In the genomic region with DNA sequence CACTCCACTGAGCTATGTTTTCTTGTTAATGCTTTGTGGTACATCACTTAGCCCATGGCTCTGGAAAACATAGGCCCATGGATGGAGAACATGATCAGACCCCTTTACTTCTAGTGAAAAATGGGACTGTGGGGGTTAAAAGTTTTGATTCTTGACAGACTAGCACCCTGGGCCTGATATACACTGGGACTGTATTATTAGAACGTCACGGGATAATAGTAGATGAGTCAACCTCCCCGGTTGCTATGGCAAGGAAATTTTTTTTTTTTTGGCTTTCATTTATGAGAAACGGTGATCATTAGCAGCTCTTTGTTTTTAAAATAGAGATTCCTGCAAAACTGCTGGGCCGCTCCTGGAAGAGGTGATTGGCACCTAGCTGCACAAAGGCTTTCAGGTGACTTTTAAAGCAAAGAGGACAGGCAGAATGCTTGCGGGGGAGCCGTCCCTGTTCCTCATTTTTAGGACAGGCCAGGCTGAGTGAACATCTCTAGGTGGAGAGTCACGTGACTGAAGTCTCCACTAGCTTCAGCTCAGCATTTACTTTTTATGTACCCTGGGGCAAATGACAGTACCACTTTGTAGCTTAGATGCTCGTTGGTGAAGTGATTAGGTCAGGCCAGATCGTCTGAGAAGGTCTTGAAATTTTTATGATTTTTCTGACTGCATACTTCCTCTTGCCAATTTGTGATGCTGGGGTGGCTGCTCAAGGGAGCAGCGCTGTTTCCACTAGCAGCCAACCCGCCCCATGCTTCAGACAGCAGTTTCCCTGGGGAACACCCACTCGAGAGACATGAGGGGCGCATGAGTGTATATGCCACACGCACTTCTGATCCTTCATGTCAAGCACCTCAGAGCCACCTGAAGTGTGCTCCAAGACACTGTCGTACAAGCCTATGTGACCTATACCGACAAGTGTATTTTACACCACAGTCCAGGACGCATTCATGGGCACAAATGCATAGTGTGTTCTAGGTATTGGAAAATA, we compare ENCODE assay signal across 12 mouse cellular contexts. TPM values are rescaled to one million over a fixed set of nuclear protein-coding genes. Genes with fewer than 3 reads are reported as not detected.
DNase-seq lines count a peak whose midpoint lies in the region; ATAC-seq and TF ChIP-seq lines count a peak whose summit lies in the region.
"Had no signal": no experiment of that assay in that cellular context is flagged by ENCODE, and none has a peak within 500 bp of the region (broad histone marks: within the 10 kb centered on the region; RNA-seq: fewer than 3 reads in every experiment).

No protein-coding gene starts in this region.

- H3K4me2 ChIP-seq in forebrain, embryonic 14.5 days (ENCODE audit: low read length), result no peak overlapping the region
- H3K4me2 ChIP-seq in forebrain, embryonic 12.5 days, result no peak overlapping the region
- H3K4me2 ChIP-seq in lung, postnatal 0 days (replicated peaks; ENCODE audit: low read depth, low read length), result no peak overlapping the region
- H3K4me2 ChIP-seq in forebrain, embryonic 16.5 days (ENCODE audit: low read length), result no peak overlapping the region
- H3K4me2 ChIP-seq: liver, embryonic 11.5 days had no signal

- no peak overlapping the region for H3K9ac ChIP-seq in forebrain, embryonic 14.5 days (ENCODE audit: low read length)
- no peak overlapping the region for H3K9ac ChIP-seq in forebrain, embryonic 12.5 days
- no peak overlapping the region for H3K9ac ChIP-seq in lung, postnatal 0 days (replicated peaks; ENCODE audit: low read depth)
- H3K9ac ChIP-seq in forebrain, embryonic 16.5 days (replicated peaks; ENCODE audit: low read depth, low read length), result no peak overlapping the region

- H3K9me3 ChIP-seq in forebrain, embryonic 14.5 days (replicated peaks; ENCODE audit: control insufficient read depth, low read length), result no peaks in the 10 kb centered on the region
- no peaks in the 10 kb centered on the region for H3K9me3 ChIP-seq in forebrain, embryonic 12.5 days
- no peaks in the 10 kb centered on the region for H3K9me3 ChIP-seq in lung, postnatal 0 days (ENCODE audit: low read length)
- H3K9me3 ChIP-seq in forebrain, embryonic 16.5 days (ENCODE audit: control insufficient read depth, low read length), result no peaks in the 10 kb centered on the region

- ATAC-seq in forebrain, embryonic 14.5 days, result no peak
- ATAC-seq in forebrain, embryonic 12.5 days (ENCODE audit: low FRiP score), result no peak
- peak; percentile 62 for ATAC-seq in lung, postnatal 0 days
- peak; percentile 60; the same call in 1 of the 2 replicates for ATAC-seq in forebrain, embryonic 16.5 days

- DNase-seq in forebrain, embryonic 14.5 days (ENCODE audit: low spot score), result peak; percentile 54
- no peak for DNase-seq in lung, postnatal 0 days (ENCODE audit: low spot score)
- no peak for DNase-seq in lung, adult 18-20 months
- DNase-seq in gastrocnemius, postnatal 25 days, result no peak
- DNase-seq: adrenal gland, postnatal 25 days; kidney, postnatal 10 days; layer of hippocampus, adult 9-11 months had no signal

- peak overlapping the region; percentile 16; the same call in 1 of the 2 replicates for H3K27ac ChIP-seq in forebrain, embryonic 14.5 days (ENCODE audit: low read depth, low read length)
- H3K27ac ChIP-seq in forebrain, embryonic 12.5 days, result no peak overlapping the region
- H3K27ac ChIP-seq in lung, postnatal 0 days (ENCODE audit: low read length), result no peak overlapping the region
- H3K27ac ChIP-seq in forebrain, embryonic 16.5 days (ENCODE audit: low read length), result peak overlapping the region; percentile 71
- H3K27ac ChIP-seq in olfactory bulb, adult 2 months (ENCODE audit: insufficient read depth, low read depth, low read length), result peak overlapping the region; percentile 89

- TF ChIP-seq POLR2A in olfactory bulb, adult 2 months (IDR thresholded peaks at IDR 0.05; ENCODE audit: insufficient read depth, low read depth, low read length), result no peak

- H3K27me3 ChIP-seq in forebrain, embryonic 14.5 days (replicated peaks; ENCODE audit: control insufficient read depth, insufficient read depth, low read length), result no peaks in the 10 kb centered on the region
- no peaks in the 10 kb centered on the region; the same call in 1 of the 2 replicates for H3K27me3 ChIP-seq in forebrain, embryonic 12.5 days
- H3K27me3 ChIP-seq in lung, postnatal 0 days (replicated peaks; ENCODE audit: insufficient read depth, low read length), result peaks cover 22% of the 10 kb centered on the region
- no peaks in the 10 kb centered on the region for H3K27me3 ChIP-seq in forebrain, embryonic 16.5 days (replicated peaks; ENCODE audit: control insufficient read depth, insufficient read depth, low read length)

- no peaks in the 10 kb centered on the region for H3K36me3 ChIP-seq in forebrain, embryonic 14.5 days (ENCODE audit: control insufficient read depth, insufficient read depth, low read length)
- H3K36me3 ChIP-seq in forebrain, embryonic 12.5 days (replicated peaks), result no peaks in the 10 kb centered on the region
- H3K36me3 ChIP-seq in lung, postnatal 0 days (ENCODE audit: insufficient read depth, low read length), result no peaks in the 10 kb centered on the region
- H3K36me3 ChIP-seq in forebrain, embryonic 16.5 days (ENCODE audit: control insufficient read depth, insufficient read depth), result no peaks in the 10 kb centered on the region

- TF ChIP-seq CTCF in lung, postnatal 0 days (IDR thresholded peaks at IDR 0.05), result no peak
- TF ChIP-seq CTCF in olfactory bulb, adult 2 months (IDR thresholded peaks at IDR 0.05; ENCODE audit: insufficient read depth, low read depth, low read length), result no peak

- peaks cover 21% of the 10 kb centered on the region for H3K4me1 ChIP-seq in forebrain, embryonic 14.5 days (ENCODE audit: control insufficient read depth, insufficient read depth, low read length)
- peaks cover 24% of the 10 kb centered on the region; the same call in 1 of the 2 replicates for H3K4me1 ChIP-seq in forebrain, embryonic 12.5 days
- peaks cover 3% of the 10 kb centered on the region for H3K4me1 ChIP-seq in lung, postnatal 0 days (ENCODE audit: insufficient read depth, low read depth, low read length)
- H3K4me1 ChIP-seq in forebrain, embryonic 16.5 days (replicated peaks; ENCODE audit: control insufficient read depth, insufficient read depth, low read length), result peaks cover 41% of the 10 kb centered on the region
- H3K4me1 ChIP-seq in olfactory bulb, adult 2 months (ENCODE audit: control insufficient read depth, insufficient read depth, low read length), result peaks cover 21% of the 10 kb centered on the region

- TF ChIP-seq EP300 in lung, postnatal 0 days (IDR thresholded peaks at IDR 0.05), result no peak

- no peak overlapping the region for H3K4me3 ChIP-seq in forebrain, embryonic 14.5 days (ENCODE audit: low read depth, low read length)
- no peak overlapping the region for H3K4me3 ChIP-seq in forebrain, embryonic 12.5 days (replicated peaks)
- no peak overlapping the region for H3K4me3 ChIP-seq in lung, postnatal 0 days (ENCODE audit: low read depth, low read length)
- H3K4me3 ChIP-seq in forebrain, embryonic 16.5 days (replicated peaks; ENCODE audit: low read length), result no peak overlapping the region
- H3K4me3 ChIP-seq in olfactory bulb, adult 2 months (ENCODE audit: insufficient read depth, low read depth, low read length), result no peak overlapping the region

- WGBS in forebrain, embryonic 14.5 days, result 63% methylated on average over 18 of the region's 18 CpGs
- 67% methylated on average over 18 of the region's 18 CpGs for WGBS in forebrain, embryonic 12.5 days
- 56% methylated on average over 18 of the region's 18 CpGs for WGBS in lung, postnatal 0 days
- WGBS in forebrain, embryonic 16.5 days, result 52% methylated on average over 18 of the region's 18 CpGs
- WGBS in olfactory bulb, adult 2 months, result 36% methylated on average over 18 of the region's 18 CpGs

RNA-seq across cellular contexts. Expression of a gene that starts 17.5 kb away (rescaled TPM):
- 43.6 and 45.9 TPM in 2 replicates for polyA plus RNA-seq in forebrain, embryonic 14.5 days (2014; fragmentation: Nextera tagmentation; extraction: Ambion mirVana)
- 29.8 and 30.2 TPM in 2 replicates for polyA plus RNA-seq in forebrain, embryonic 12.5 days (2016; fragmentation: Nextera tagmentation; extraction: Ambion mirVana)
- 6.8 and 7.0 TPM in 2 replicates for polyA plus RNA-seq in lung, postnatal 0 days (2015; fragmentation: Nextera tagmentation; extraction: Ambion mirVana)
- 42.0 and 45.0 TPM in 2 replicates for polyA plus RNA-seq in forebrain, embryonic 16.5 days (2015; fragmentation: Nextera tagmentation; extraction: Ambion mirVana)
- polyA plus RNA-seq in olfactory bulb, adult 2 months (2012; ENCODE audit: insufficient read depth, insufficient read length, low replicate concordance, missing spikeins), result not detected in 2 replicates
- total RNA-seq in gastrocnemius, postnatal 25 days (2021), result 1 to 10 TPM; 1.8 to 2.2 TPM
- total RNA-seq: MEL had no signal

Comparison
In these comparisons a context has a peak if more than half of its experiments do, and no peak if none do; other contexts are left out.
1. ATAC-seq: peak in lung, postnatal 0 days (single experiment) and forebrain, embryonic 16.5 days (single experiment); none in forebrain, embryonic 14.5 days (single experiment) and forebrain, embryonic 12.5 days (single experiment).
2. H3K27ac ChIP-seq: peak in forebrain, embryonic 14.5 days (single experiment), forebrain, embryonic 16.5 days (single experiment) and olfactory bulb, adult 2 months (single experiment); none in forebrain, embryonic 12.5 days (single experiment) and lung, postnatal 0 days (single experiment).